Mouse (Mus musculus) left cerebral cortex, postnatal 36 days (tissue): ENCODE results near the gene Olfr618. TPM values are rescaled to one million over a fixed set of nuclear protein-coding genes. Genes with fewer than 3 reads are reported as not detected.
"Not testable (repeated sequence)": the region's sequence is repeated elsewhere in the genome, so short reads cannot be mapped to it uniquely, and the experiment has no call there.

Experiments
- DNase-seq, 2 experiments: peaks; one replicate each; pipeline ENCODE4 v3.0.0; 2021 to 2022; ENCODE audit warnings: low spot score in 2 of 2, mixed read lengths in 1 of 2
- intact Hi-C: fragments of 180-260 bp; cut with DNase I; formaldehyde crosslinking; loops from one replicate; pipeline ENCODE4 v1.15.1; 2025
- microRNA-seq: library from miRNA; unstranded; fragments of <30 nt; microRNA quantifications from one replicate; pipeline ENCODE4 v1.2.0, GENCODE M21; 2022
- total RNA-seq, 2 experiments: library from RNA; stranded (reverse); gene quantifications; 2 replicates each; pipeline ENCODE4 v1.2.3; 2021

Olfr618 gene
- not detected for total RNA-seq

GRCm38 (mm10) chr7:103589803-103590202 is at the start of gene Olfr618:
Gene Olfr618 (plus strand): TSS chr7:103590103.
- intact Hi-C loops = no loop called here
- DNase-seq = no peak

- DNase-seq, intact Hi-C loops: not testable (repeated sequence)
Observed at GRCm38 (mm10) chr7:103542617-103543016, 47.3 kb upstream of the Olfr618 start, which contains the start of gene Olfr612. Gene Olfr612 (minus strand): TSS chr7:103542717.

- no peak for DNase-seq
- intact Hi-C loops = no loop called here
Observed at GRCm38 (mm10) chr7:103547774-103548173, 42.1 kb upstream of the Olfr618 start, which contains the start of gene Olfr613. Gene Olfr613 (plus strand): TSS chr7:103548074.

GRCm38 (mm10) chr7:103555779-103556178 is 34.1 kb upstream of the Olfr618 start, which contains the start of gene Olfr615:
Gene Olfr615 (plus strand): TSS chr7:103556079.
- no peak for DNase-seq
- intact Hi-C loops = no loop called here

GRCm38 (mm10) chr7:103569043-103569442 is 20.9 kb upstream of the Olfr618 start, which contains the start of gene Olfr616:
Gene Olfr616 (minus strand): TSS chr7:103569143.
- intact Hi-C loops = no loop called here
- DNase-seq = no peak

GRCm38 (mm10) chr7:103572761-103573160 is 17.1 kb upstream of the Olfr618 start, which contains the start of gene Olfr617:
Gene Olfr617 (plus strand): TSS chr7:103573061.
- intact Hi-C loops = loop anchor here (5.0 kb wide), 1 partner anchor 105 kb away; no protein-coding TSS in a partner anchor
- no peak for DNase-seq

- intact Hi-C loops = no loop called here
Observed at GRCm38 (mm10) chr7:103600275-103600674, 10.4 kb downstream of the Olfr618 start, which contains the start of gene Olfr619. Gene Olfr619 (plus strand): TSS chr7:103600575.

GRCm38 (mm10) chr7:103607425-103607824 is 17.5 kb downstream of the Olfr618 start:
- no peak for DNase-seq

More at GRCm38 (mm10) chr7:103600275-103600674, 10.4 kb downstream of the Olfr618 start, which contains the start of gene Olfr619:
- no peak for DNase-seq

GRCm38 (mm10) chr7:103612434-103612833 is 22.5 kb downstream of the Olfr618 start, which contains the start of gene Olfr620:
Gene Olfr620 (minus strand): TSS chr7:103612534.
- intact Hi-C loops = no loop called here

More at GRCm38 (mm10) chr7:103607425-103607824, 17.5 kb downstream of the Olfr618 start:
- intact Hi-C loops = no loop called here

GRCm38 (mm10) chr7:103636795-103637194 is 46.9 kb downstream of the Olfr618 start:
- DNase-seq = no peak
- intact Hi-C loops = no loop called here

More at GRCm38 (mm10) chr7:103612434-103612833, 22.5 kb downstream of the Olfr618 start, which contains the start of gene Olfr620:
- DNase-seq = no peak

GRCm38 (mm10) chr7:103642602-103643001 is 52.7 kb downstream of the Olfr618 start, which contains the start of gene Olfr622:
Gene Olfr622 (minus strand): TSS chr7:103642702.
- DNase-seq = no peak
- intact Hi-C loops = no loop called here

GRCm38 (mm10) chr7:103644070-103644469 is 54.2 kb downstream of the Olfr618 start:
- no peak for DNase-seq
- intact Hi-C loops = no loop called here

Small RNA genes lying within 50 kb of the gene (microRNA-seq; reads per million reads assigned to microRNA genes)
- gene Gm26506 = not detected

Other genes starting within 250 kb of the Olfr618 start
- not detected for gene Olfr600, start 240.4 kb upstream of the Olfr618 start, total RNA-seq
- not detected for gene Olfr601, start 227.4 kb upstream of the Olfr618 start, total RNA-seq
- gene Olfr603, start 203.9 kb upstream of the Olfr618 start, total RNA-seq = not detected
- not detected for gene Usp17lc, start 175.0 kb upstream of the Olfr618 start, total RNA-seq
- not detected for gene Olfr605, start 144.7 kb upstream of the Olfr618 start, total RNA-seq
- gene Olfr606, start 141.1 kb upstream of the Olfr618 start, total RNA-seq = not detected
- gene Olfr607, start 126.0 kb upstream of the Olfr618 start, total RNA-seq = not detected
- not detected for gene Olfr608, start 120.2 kb upstream of the Olfr618 start, total RNA-seq
- gene Olfr609, start 92.0 kb upstream of the Olfr618 start, total RNA-seq = not detected
- not detected for gene Olfr610, start 78.0 kb upstream of the Olfr618 start, total RNA-seq
- not detected for gene Olfr611, start 69.3 kb upstream of the Olfr618 start, total RNA-seq
- not detected for gene Olfr612, start 47.4 kb upstream of the Olfr618 start, total RNA-seq
- gene Olfr613, start 42.0 kb upstream of the Olfr618 start, total RNA-seq = not detected
- not detected for gene Olfr615, start 34.0 kb upstream of the Olfr618 start, total RNA-seq
- gene Olfr616, start 21.0 kb upstream of the Olfr618 start, total RNA-seq = not detected
- not detected for gene Olfr617, start 17.0 kb upstream of the Olfr618 start, total RNA-seq
- gene Olfr619, start 10.5 kb downstream of the Olfr618 start, total RNA-seq = not detected
- not detected for gene Olfr620, start 22.4 kb downstream of the Olfr618 start, total RNA-seq
- not detected for gene Olfr622, start 52.6 kb downstream of the Olfr618 start, total RNA-seq
- not detected for gene Olfr623, start 73.6 kb downstream of the Olfr618 start, total RNA-seq
- under 1 TPM in 1 of 2 experiments, not detected in 1; 0.07 TPM for gene Olfr624, start 81.1 kb downstream of the Olfr618 start, total RNA-seq
- gene Olfr625-ps1, start 92.6 kb downstream of the Olfr618 start, total RNA-seq = not detected
- gene Olfr243, start 124.6 kb downstream of the Olfr618 start, total RNA-seq = not detected
- gene Olfr628, start 140.3 kb downstream of the Olfr618 start, total RNA-seq = not detected
- not detected for gene Olfr629, start 154.8 kb downstream of the Olfr618 start, total RNA-seq
- not detected for gene Olfr630, start 167.2 kb downstream of the Olfr618 start, total RNA-seq
- not detected for gene Olfr69, start 181.5 kb downstream of the Olfr618 start, total RNA-seq
- not detected for gene Olfr68, start 189.6 kb downstream of the Olfr618 start, total RNA-seq
- not detected for gene Olfr67, start 201.7 kb downstream of the Olfr618 start, total RNA-seq
- 10 to 100 TPM; 49.8 to 50.7 TPM for gene Hbb-bt, start 223.9 kb downstream of the Olfr618 start, total RNA-seq
- gene Hbb-bs, start 238.0 kb downstream of the Olfr618 start, total RNA-seq = 100 to 1,000 TPM; 365 to 420 TPM